ENCODE assay signal across 31 mouse cellular contexts in the genomic region with DNA sequence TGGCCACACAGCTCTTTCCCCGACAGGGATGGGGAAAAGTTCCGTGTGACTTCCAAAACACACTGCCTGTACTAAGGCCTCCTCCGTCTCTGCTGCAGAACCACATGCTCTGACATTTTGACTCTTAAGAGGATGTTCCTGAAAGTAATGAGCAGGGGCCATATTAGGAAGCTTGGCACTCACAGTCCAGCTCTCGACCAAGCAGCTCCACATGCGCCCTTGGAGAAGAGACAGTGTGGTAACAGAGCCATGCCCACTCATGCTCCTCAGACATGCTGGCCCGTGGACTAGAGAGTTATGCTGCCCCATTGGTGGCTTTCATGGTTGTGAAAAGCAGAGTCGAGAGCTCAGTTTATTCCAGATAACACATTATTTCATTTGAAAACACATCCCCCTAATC. TPM values are rescaled to one million over a fixed set of nuclear protein-coding genes. Genes with fewer than 3 reads are reported as not detected.
DNase-seq lines count a peak whose midpoint lies in the region; ATAC-seq and TF ChIP-seq lines count a peak whose summit lies in the region.
"Had no signal": no experiment of that assay in that cellular context is flagged by ENCODE, and none has a peak within 500 bp of the region (broad histone marks: within the 10 kb centered on the region; RNA-seq: fewer than 3 reads in every experiment).

No protein-coding gene starts in this region.

- 89% methylated on average over 7 of the region's 7 CpGs for WGBS in forebrain, postnatal 0 days
- 89% methylated on average over 7 of the region's 7 CpGs for WGBS in forebrain, embryonic 12.5 days
- 84% methylated on average over 7 of the region's 7 CpGs for WGBS in heart, embryonic 10.5 days
- WGBS in midbrain, embryonic 11.5 days = 92% methylated on average over 7 of the region's 7 CpGs
- WGBS in midbrain, embryonic 10.5 days = 88% methylated on average over 7 of the region's 7 CpGs

- no peak for DNase-seq in forebrain, postnatal 0 days
- DNase-seq in heart, embryonic 10.5 days (ENCODE audit: low spot score) = peak; percentile 35
- no peak for DNase-seq in heart, postnatal 4 days
- DNase-seq in midbrain, embryonic 11.5 days (ENCODE audit: low spot score, missing footprints) = peak; percentile 72
- DNase-seq in midbrain, embryonic 10.5 days (ENCODE audit: low spot score) = no peak
- no peak for DNase-seq in urinary bladder, postnatal 25 days (ENCODE audit: low spot score)
- DNase-seq: adrenal gland, postnatal 10 days; cerebellum, adult 8-10 months; cerebellum, postnatal 25 days; gastrocnemius, postnatal 25 days; kidney, adult 18-20 months; kidney, postnatal 25 days; liver, embryonic 13.5 days; lung, adult 18-20 months; lung, postnatal 4 days; right cerebral cortex, postnatal 4 days; thymus, adult 18-20 months; thymus, postnatal 25 days had no signal

- 0 out of 2 replicates have a peak overlapping the region, but pooled peaks have one; percentile 1 for H3K27ac ChIP-seq in forebrain, postnatal 0 days (ENCODE audit: low read depth, low read length)
- no peak overlapping the region for H3K27ac ChIP-seq in forebrain, embryonic 12.5 days
- H3K27ac ChIP-seq in heart, embryonic 10.5 days = no peak overlapping the region
- H3K27ac ChIP-seq in midbrain, embryonic 11.5 days (ENCODE audit: low read depth, low read length) = no peak overlapping the region
- H3K27ac ChIP-seq in midbrain, embryonic 10.5 days (replicated peaks) = no peak overlapping the region
- H3K27ac ChIP-seq: kidney, embryonic 15.5 days; limb, embryonic 10.5 days; limb, embryonic 15.5 days; liver, embryonic 13.5 days; stomach, postnatal 0 days had no signal

- ATAC-seq in forebrain, postnatal 0 days = no peak
- no peak for ATAC-seq in forebrain, embryonic 12.5 days (ENCODE audit: low FRiP score)
- ATAC-seq in midbrain, embryonic 11.5 days (ENCODE audit: low FRiP score) = no peak
- ATAC-seq: hindbrain, embryonic 16.5 days; lung, postnatal 0 days; midbrain, embryonic 16.5 days; Patski had no signal

- no peak overlapping the region for H3K4me3 ChIP-seq in forebrain, postnatal 0 days (ENCODE audit: low read depth, low read length)
- H3K4me3 ChIP-seq in forebrain, embryonic 12.5 days (replicated peaks) = no peak overlapping the region
- H3K4me3 ChIP-seq in heart, embryonic 10.5 days = no peak overlapping the region
- H3K4me3 ChIP-seq in midbrain, embryonic 11.5 days (ENCODE audit: low read depth, low read length) = no peak overlapping the region
- no peak overlapping the region for H3K4me3 ChIP-seq in midbrain, embryonic 10.5 days
- H3K4me3 ChIP-seq: kidney, embryonic 15.5 days; limb, embryonic 10.5 days; limb, embryonic 15.5 days; liver, embryonic 13.5 days; megakaryocyte, embryonic 14.5 days had no signal

- no peaks in the 10 kb centered on the region for H3K36me3 ChIP-seq in forebrain, postnatal 0 days (ENCODE audit: insufficient read depth)
- H3K36me3 ChIP-seq in forebrain, embryonic 12.5 days (replicated peaks) = no peaks in the 10 kb centered on the region
- no peaks in the 10 kb centered on the region for H3K36me3 ChIP-seq in heart, embryonic 10.5 days
- no peaks in the 10 kb centered on the region for H3K36me3 ChIP-seq in midbrain, embryonic 11.5 days (ENCODE audit: control insufficient read depth, insufficient read depth, low read length)
- H3K36me3 ChIP-seq in midbrain, embryonic 10.5 days = no peaks in the 10 kb centered on the region
- H3K36me3 ChIP-seq: kidney, embryonic 15.5 days; limb, embryonic 10.5 days; limb, embryonic 15.5 days; liver, embryonic 13.5 days had no signal

- H3K9ac ChIP-seq in forebrain, postnatal 0 days = no peak overlapping the region
- no peak overlapping the region for H3K9ac ChIP-seq in forebrain, embryonic 12.5 days
- H3K9ac ChIP-seq in midbrain, embryonic 11.5 days (ENCODE audit: low read length) = no peak overlapping the region
- H3K9ac ChIP-seq: kidney, embryonic 15.5 days; limb, embryonic 15.5 days; liver, embryonic 13.5 days had no signal

- no peaks in the 10 kb centered on the region for H3K9me3 ChIP-seq in forebrain, postnatal 0 days (ENCODE audit: low read length)
- peaks cover 1% of the 10 kb centered on the region; the same call in 1 of the 2 replicates for H3K9me3 ChIP-seq in forebrain, embryonic 12.5 days
- no peaks in the 10 kb centered on the region for H3K9me3 ChIP-seq in heart, embryonic 10.5 days
- H3K9me3 ChIP-seq in midbrain, embryonic 11.5 days (ENCODE audit: control insufficient read depth, low read length) = no peaks in the 10 kb centered on the region
- no peaks in the 10 kb centered on the region for H3K9me3 ChIP-seq in midbrain, embryonic 10.5 days (replicated peaks)
- H3K9me3 ChIP-seq: kidney, embryonic 15.5 days; limb, embryonic 10.5 days; limb, embryonic 15.5 days; liver, embryonic 13.5 days had no signal

- H3K4me1 ChIP-seq in forebrain, postnatal 0 days (ENCODE audit: insufficient read depth) = peaks cover 9% of the 10 kb centered on the region; the same call in 1 of the 2 replicates
- peaks cover 7% of the 10 kb centered on the region for H3K4me1 ChIP-seq in forebrain, embryonic 12.5 days
- H3K4me1 ChIP-seq in heart, embryonic 10.5 days = peaks cover 9% of the 10 kb centered on the region
- H3K4me1 ChIP-seq in midbrain, embryonic 11.5 days (ENCODE audit: control insufficient read depth, insufficient read depth, low read length) = peaks cover 2% of the 10 kb centered on the region; the same call in 1 of the 2 replicates
- peaks cover 8% of the 10 kb centered on the region for H3K4me1 ChIP-seq in midbrain, embryonic 10.5 days
- H3K4me1 ChIP-seq: kidney, embryonic 15.5 days; limb, embryonic 15.5 days; liver, embryonic 13.5 days; megakaryocyte, embryonic 14.5 days had no signal

- TF ChIP-seq CTCF in forebrain, postnatal 0 days (IDR thresholded peaks at IDR 0.05; ENCODE audit: low read depth) = no peak

- no peak overlapping the region for H3K4me2 ChIP-seq in forebrain, postnatal 0 days (ENCODE audit: low read depth)
- no peak overlapping the region for H3K4me2 ChIP-seq in forebrain, embryonic 12.5 days
- no peak overlapping the region for H3K4me2 ChIP-seq in midbrain, embryonic 11.5 days
- H3K4me2 ChIP-seq: kidney, embryonic 15.5 days; limb, embryonic 15.5 days; liver, embryonic 13.5 days had no signal

- H3K27me3 ChIP-seq in forebrain, postnatal 0 days (ENCODE audit: insufficient read depth, low read length) = no peaks in the 10 kb centered on the region
- no peaks in the 10 kb centered on the region for H3K27me3 ChIP-seq in forebrain, embryonic 12.5 days
- no peaks in the 10 kb centered on the region for H3K27me3 ChIP-seq in heart, embryonic 10.5 days (ENCODE audit: insufficient read depth, poor library complexity, severe bottlenecking)
- no peaks in the 10 kb centered on the region for H3K27me3 ChIP-seq in midbrain, embryonic 11.5 days (ENCODE audit: control insufficient read depth, insufficient read depth, low read length)
- H3K27me3 ChIP-seq in midbrain, embryonic 10.5 days (ENCODE audit: low read depth, poor library complexity, severe bottlenecking) = no peaks in the 10 kb centered on the region
- H3K27me3 ChIP-seq: kidney, embryonic 15.5 days; limb, embryonic 15.5 days; liver, embryonic 13.5 days; megakaryocyte, embryonic 14.5 days; Patski had no signal

RNA-seq across cellular contexts. Expression of a gene that starts 35.1 kb away (rescaled TPM):
- 36.2 and 41.5 TPM in 2 replicates for total RNA-seq in forebrain, postnatal 0 days (2014; rRNA removed)
- polyA plus RNA-seq in forebrain, postnatal 0 days (2015; fragmentation: Nextera tagmentation; extraction: Ambion mirVana) = 74.6 and 89.2 TPM in 2 replicates
- 41.7 and 55.1 TPM in 2 replicates for polyA plus RNA-seq in forebrain, embryonic 12.5 days (2016; fragmentation: Nextera tagmentation; extraction: Ambion mirVana)
- 0.10 and 0.29 TPM in 2 replicates for polyA plus RNA-seq in heart, embryonic 10.5 days (2016; fragmentation: Nextera tagmentation; extraction: Ambion mirVana)
- total RNA-seq in heart, postnatal 4 days (2021) = 10 to 100 TPM; 28.0 to 28.9 TPM
- 47.6 and 55.8 TPM in 2 replicates for polyA plus RNA-seq in midbrain, embryonic 11.5 days (2014; fragmentation: Nextera tagmentation; extraction: Ambion mirVana)
- polyA plus RNA-seq in midbrain, embryonic 10.5 days (2016; fragmentation: Nextera tagmentation; extraction: Ambion mirVana) = 14.9 and 36.6 TPM in 2 replicates
- total RNA-seq: hematopoietic stem cell, adult 5-6 weeks; MEL; neutrophil, adult 5-6 weeks had no signal

Comparison
In these comparisons a context has a peak if more than half of its experiments do, and no peak if none do; other contexts are left out.
1. DNase-seq: peak in heart, embryonic 10.5 days (single experiment) and midbrain, embryonic 11.5 days (single experiment); none in forebrain, postnatal 0 days (single experiment), heart, postnatal 4 days (single experiment), midbrain, embryonic 10.5 days (single experiment) and urinary bladder, postnatal 25 days (single experiment).
2. RNA of a gene that starts 35.1 kb away (polyA plus RNA-seq): 74.6 to 89.2 TPM in forebrain, postnatal 0 days, 47.6 to 55.8 TPM in midbrain, embryonic 11.5 days, 41.7 to 55.1 TPM in forebrain, embryonic 12.5 days and 14.9 to 36.6 TPM in midbrain, embryonic 10.5 days; 0.10 to 0.29 TPM in heart, embryonic 10.5 days; every median in the first group is over 10 times any median in the second.